Mouse (Mus musculus) bone marrow, adult 2 months (tissue): ENCODE data around the gene Ptn.

Experiments
- CTCF ChIP-seq: fragments of 200-500 bp; IDR thresholded peaks from 2 replicates; pipeline ENCODE4 v1.5.1; 2011; ENCODE audit warnings: low read length, control low read depth; ENCODE audit not compliant: control insufficient read depth, insufficient read depth
- POLR2A ChIP-seq: fragments of 200-500 bp; IDR thresholded peaks from 2 replicates; pipeline ENCODE4 v1.6.1; 2011; ENCODE audit warnings: low read depth, mild to moderate bottlenecking, control low read depth, low read length, borderline replicate concordance; ENCODE audit not compliant: control insufficient read depth

DNA sequence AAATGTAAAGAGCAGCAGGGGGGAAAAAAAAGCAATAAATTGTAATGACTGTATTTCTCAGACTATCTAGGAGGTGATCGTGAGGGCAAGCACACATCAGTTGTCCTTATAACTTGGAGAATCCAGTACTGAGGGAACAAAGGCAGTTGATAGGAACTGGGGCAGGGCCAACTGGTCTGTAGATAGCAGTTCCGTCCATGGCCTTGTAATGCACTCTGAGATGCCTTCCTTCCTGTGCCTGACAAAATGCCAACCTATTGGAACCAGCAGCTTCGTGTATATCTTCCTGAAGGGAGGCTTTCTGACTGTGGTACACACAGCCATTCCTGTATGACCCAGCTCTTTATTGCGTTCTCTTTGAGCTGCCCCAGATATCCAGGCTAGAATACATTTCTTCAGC, 27.5 kb downstream of the Ptn start:
- TF ChIP-seq POLR2A, result no peak
- TF ChIP-seq CTCF, result no peak
